Mouse (Mus musculus) embryonic fibroblast, embryonic 13.5 days (primary cell): ENCODE data around the gene Frat1. TPM values are rescaled to one million over a fixed set of nuclear protein-coding genes. Genes with fewer than 3 reads are reported as not detected.
"Not testable (repeated sequence)": the region's sequence is repeated elsewhere in the genome, so short reads cannot be mapped to it uniquely, and the experiment has no call there.

Experiments
- H3K27ac ChIP-seq: 2 replicates; pipeline ENCODE4 v1.5.1; 2012; ENCODE audit warnings: low read length, control low read depth, inconsistent platforms; ENCODE audit not compliant: insufficient read depth
- H3K4me1 ChIP-seq: 2 replicates; pipeline ENCODE4 v1.6.1; 2011; ENCODE audit warnings: low read length; ENCODE audit not compliant: control insufficient read depth, insufficient read depth
- H3K4me3 ChIP-seq: 2 replicates; pipeline ENCODE4 v1.5.1; 2011; ENCODE audit warnings: mild to moderate bottlenecking, control low read depth, low read length; ENCODE audit not compliant: insufficient read depth
- CTCF ChIP-seq: IDR thresholded peaks from 2 replicates; pipeline ENCODE4 v1.5.1; 2011; ENCODE audit warnings: mild to moderate bottlenecking, control low read depth, low read length, moderate library complexity, borderline replicate concordance; ENCODE audit not compliant: insufficient read depth
- POLR2A ChIP-seq: IDR thresholded peaks from 2 replicates; pipeline ENCODE4 v1.6.1; 2011; ENCODE audit warnings: low read depth, mild to moderate bottlenecking, control low read depth, low read length, moderate library complexity
- polyA plus RNA-seq: library from polyadenylated mRNA; stranded (reverse); fragments of >200 nt; gene quantifications from 2 replicates; pipeline ENCODE4 v1.2.4, GENCODE M21; 2011; ENCODE audit warnings: low read depth; ENCODE audit not compliant: missing spikeins, insufficient read length

The Frat1 gene
- polyA plus RNA-seq, 1 experiment = 0.26 TPM

DNA sequence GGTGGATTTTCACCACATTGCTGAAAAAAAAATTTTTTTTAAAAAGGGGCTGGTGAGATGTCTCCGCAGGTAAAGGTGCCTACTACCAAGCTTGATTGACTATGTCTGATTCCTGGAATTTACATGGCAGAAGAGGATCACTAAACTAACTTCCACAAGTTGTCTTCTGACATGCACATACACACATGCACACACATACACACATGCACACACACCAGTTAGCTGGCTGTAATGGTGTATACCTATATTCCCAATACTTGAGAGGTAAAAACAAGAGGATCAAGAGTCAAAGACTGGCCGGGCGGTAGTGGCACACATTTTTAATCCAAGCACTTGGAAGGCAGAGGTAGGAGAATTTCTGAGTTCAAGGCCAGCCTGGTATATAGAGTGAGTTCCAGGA, 9.9 kb downstream of the Frat1 start:
- no peaks in the 10 kb centered on the region for H3K4me1 ChIP-seq
- H3K27ac ChIP-seq = no peak overlapping the region
- no peak overlapping the region for H3K4me3 ChIP-seq
- TF ChIP-seq POLR2A (no peak), CTCF (no peak)

DNA sequence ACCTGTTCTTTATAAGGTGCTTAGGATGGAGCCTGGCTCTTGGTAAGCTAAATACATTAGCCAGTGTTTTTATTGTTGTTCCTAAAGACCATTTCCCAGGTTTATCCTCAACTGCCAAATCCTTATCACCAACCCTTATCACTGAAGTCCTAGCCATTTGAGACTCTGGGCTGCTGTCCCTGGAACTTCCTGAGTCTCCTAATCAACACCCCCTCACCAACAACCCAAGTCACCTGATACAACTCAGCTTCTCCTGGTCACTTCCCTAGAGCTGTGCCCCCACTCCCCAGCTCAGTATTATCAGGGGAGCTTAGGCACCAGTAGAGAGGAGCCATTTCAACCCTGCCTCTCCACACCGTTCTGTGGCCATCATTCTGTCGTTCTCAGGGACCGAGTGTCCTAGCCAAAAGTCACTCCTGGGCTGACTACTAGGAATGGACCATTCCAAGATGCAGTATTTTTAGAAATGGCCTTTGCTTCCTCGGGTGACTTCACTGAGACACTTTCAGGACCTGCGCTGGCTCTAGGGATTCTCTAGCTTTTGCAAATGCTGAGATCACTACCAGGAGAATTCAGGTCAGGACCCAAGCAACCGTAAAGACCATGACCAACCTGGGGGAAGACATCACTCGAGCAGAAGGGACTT, 11.5 kb downstream of the Frat1 start:
- Histone ChIP-seq H3K4me3 (no peak overlapping the region), H3K4me1 (no peaks in the 10 kb centered on the region), H3K27ac (no peak overlapping the region)
- TF ChIP-seq CTCF (no peak), POLR2A (no peak)

DNA sequence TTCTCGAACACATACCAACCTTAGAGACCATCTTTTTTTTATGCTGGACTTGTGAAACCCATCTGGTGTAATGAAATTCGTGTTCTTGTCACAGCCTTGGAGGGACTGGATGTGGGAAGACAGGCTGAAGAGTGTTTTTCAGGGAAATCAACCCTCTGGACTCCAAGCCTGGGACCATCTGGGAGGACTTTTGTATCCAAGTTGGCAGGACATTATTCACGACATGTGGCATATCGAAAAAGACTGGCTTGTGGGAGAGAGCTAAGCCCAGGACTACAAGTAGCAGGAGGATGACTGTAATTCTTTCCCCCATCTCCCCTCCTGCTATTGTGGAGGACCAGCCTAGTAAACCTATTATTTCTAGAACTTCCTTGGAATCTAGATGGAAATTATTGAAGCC, 12.4 kb downstream of the Frat1 start:
- no peak for TF ChIP-seq CTCF
- TF ChIP-seq POLR2A = no peak
- Histone ChIP-seq H3K27ac (no peak overlapping the region), H3K4me3 (no peak overlapping the region), H3K4me1 (no peaks in the 10 kb centered on the region)

DNA sequence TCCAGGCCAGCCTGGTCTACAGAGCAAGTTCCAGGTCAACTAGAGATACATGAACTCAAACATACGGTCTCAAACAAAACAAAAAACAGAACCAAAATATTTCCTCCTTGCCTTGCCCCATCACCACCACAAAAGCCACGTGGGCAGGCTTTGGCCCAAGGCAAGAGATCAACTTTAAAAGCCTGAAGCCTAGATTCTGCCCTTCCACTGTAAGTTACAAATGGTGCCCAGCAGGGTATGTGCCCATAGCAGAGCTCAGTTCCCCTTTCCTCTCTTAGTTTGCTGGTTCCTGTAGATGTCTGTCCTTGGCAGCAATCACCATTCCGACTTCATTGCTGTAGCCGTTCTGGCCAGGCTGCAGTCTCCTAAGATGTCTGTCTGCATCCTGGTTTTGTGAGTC, 12.9 kb downstream of the Frat1 start:
- Histone ChIP-seq H3K4me1 (no peaks in the 10 kb centered on the region), H3K27ac (no peak overlapping the region), H3K4me3 (no peak overlapping the region)
- TF ChIP-seq POLR2A (no peak), CTCF (no peak)

DNA sequence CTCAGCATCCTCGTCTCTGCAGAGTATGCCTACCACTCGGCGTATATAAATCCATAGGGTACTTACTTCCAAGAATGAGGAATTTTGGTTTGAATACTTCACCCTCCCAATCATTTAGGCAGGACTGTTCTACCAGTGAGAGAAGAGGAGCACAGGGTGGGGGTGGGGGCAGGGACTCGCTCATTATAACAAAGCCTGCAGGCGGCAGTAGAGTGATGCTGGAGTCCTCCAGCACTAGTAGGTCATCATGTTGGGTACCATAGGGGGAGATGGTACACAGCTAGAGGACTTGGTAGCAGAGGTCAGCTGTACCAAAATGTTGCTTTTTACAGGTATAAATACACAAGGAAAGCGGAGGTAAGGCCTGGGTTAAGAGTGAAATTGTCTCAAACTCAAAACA, 14.6 kb downstream of the Frat1 start:
- no peak overlapping the region for H3K27ac ChIP-seq
- H3K4me3 ChIP-seq = no peak overlapping the region
- TF ChIP-seq POLR2A = no peak
- TF ChIP-seq CTCF = no peak
- H3K4me1 ChIP-seq = no peaks in the 10 kb centered on the region

DNA sequence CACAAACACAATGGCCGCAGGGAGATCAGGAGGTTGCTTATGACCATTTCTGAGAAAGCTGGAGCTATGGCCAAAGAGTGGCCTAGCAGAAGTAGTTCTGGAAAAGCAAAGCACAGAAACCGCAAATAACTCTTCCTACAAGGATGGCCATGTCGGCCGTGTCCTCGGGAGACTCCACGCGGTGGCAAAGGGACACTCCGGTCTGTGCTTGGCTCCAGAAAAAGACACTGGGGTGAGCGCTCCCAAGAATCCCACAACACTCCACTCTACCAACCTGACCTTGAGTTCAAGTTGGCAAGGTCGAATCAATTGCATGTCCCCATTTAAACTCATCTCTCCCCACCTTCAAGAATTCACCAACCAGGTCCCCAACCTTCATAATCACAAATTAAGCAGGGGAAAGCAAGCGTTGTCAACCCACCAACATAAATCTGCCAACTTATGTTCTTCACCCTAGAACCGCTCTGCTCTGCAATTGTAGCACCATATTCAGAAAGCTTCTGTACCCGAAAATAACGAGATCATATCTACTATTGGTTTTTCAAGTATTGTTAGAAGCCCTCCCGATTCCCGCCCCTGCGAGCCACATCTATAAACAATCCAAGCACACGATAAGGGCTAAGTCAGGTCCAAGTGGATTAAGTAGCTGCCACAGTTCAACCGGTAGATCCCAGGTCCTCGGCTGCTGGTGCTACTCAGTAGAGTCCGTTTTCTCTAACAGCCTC, 16.8 kb downstream of the Frat1 start:
- Histone ChIP-seq H3K4me1 (peaks cover 6% of the 10 kb centered on the region), H3K4me3 (peak overlapping the region; percentile 74), H3K27ac (no peak overlapping the region)
- TF ChIP-seq CTCF (no peak), POLR2A (no peak)

DNA sequence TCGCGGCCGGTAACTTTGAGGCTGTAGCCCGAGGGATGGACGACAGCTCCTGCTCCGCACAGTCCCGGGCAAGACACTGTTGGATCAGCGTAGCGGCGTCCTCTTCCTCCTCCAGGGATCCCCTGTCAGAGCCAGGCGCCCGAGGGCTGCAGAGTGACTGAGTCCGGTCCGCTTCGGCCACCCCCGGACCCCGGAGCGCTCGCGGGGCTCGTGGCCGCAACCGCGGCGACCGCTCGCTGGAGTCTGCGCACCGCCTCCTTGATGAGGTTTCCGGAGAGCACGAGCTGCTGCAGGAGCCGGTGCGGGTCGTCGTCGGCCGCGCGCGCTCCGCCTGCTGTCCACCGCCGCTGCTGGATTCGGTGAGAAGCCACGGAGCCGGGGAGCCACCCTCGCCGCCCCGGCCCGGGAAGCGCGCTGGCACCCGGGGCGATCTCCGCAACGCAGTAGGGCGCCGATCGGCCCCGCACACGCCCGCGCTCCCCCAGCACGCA, 17.4 kb downstream of the Frat1 start:
- TF ChIP-seq POLR2A (no peak), CTCF (no peak)
- no peak overlapping the region for H3K27ac ChIP-seq
- peak overlapping the region; percentile 74 for H3K4me3 ChIP-seq
- peaks cover 6% of the 10 kb centered on the region for H3K4me1 ChIP-seq

DNA sequence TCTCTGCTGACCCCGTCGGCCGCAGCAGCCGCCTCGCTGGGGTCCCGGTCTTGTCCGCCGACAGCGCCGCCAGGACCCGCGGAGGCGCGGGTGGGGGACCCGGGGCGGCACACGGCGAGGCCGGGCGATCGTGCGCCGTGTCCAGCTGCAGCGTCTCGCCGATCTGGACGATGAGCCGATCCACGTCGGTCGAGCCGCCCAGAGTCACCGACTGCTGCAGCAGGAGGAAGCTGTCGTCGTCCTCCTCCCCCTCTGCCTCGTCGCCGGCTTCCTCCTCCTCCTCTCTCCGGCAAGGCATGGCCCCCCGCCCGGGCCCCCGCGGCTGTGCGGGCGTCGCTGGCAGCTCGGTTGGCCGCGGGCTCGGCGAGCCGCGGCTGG, 17.8 kb downstream of the Frat1 start:
- H3K27ac ChIP-seq, H3K4me1 ChIP-seq: not testable (repeated sequence)
- peak overlapping the region; percentile 74 for H3K4me3 ChIP-seq

DNA sequence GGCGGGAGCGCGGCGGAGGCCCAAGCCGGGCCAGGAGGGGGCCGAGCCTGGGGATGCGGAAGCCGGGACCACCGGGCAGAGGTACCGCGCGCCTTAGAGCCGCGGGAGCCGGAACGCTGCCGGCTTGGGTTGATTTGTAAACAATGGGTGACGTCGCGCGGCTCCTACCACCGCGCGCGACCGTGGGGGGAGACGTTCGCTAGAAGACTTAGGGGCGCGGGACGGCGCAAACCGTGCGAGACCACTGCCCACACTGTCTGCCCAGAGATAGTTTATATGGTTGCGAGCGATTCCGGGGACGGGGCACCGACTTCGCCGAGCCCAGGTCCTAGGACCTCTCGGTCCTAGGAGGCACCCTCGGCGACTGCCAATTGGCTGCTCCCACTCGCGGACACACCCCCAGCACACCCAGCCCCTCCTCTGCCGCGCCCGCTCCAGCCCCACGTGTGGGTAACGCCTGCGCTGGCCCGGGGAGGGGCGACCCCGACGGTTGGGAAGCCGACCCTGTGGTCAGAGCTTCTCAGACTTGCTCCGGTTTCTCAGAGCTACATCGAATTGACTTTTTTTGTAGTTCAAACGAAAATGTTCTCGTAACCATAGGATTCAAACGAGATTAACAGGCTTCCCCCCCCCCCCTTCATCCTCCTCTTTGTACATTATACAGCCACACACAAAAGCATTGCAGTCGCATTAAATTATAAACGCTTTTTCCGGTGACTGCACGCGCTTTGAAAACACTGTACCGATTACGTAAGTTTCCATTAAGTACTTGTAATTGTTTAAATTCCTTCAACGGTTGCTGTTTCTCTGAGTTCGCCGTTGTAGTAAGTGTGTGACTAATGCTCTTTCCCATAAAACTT, 18.5 kb downstream of the Frat1 start, which contains the start of gene Frat2:
Gene Frat2, minus strand, starts transcription at position 141 of the 860 bp plus-strand sequence.
- TF ChIP-seq POLR2A (0 out of 2 replicates have a peak, but pooled peaks have one; percentile 23), CTCF (no peak)
- Histone ChIP-seq H3K27ac (peak within 1 kb of the TSS; percentile 96), H3K4me1 (peaks cover 6% of the 10 kb centered on the region), H3K4me3 (peak within 1 kb of the TSS; percentile 74)

DNA sequence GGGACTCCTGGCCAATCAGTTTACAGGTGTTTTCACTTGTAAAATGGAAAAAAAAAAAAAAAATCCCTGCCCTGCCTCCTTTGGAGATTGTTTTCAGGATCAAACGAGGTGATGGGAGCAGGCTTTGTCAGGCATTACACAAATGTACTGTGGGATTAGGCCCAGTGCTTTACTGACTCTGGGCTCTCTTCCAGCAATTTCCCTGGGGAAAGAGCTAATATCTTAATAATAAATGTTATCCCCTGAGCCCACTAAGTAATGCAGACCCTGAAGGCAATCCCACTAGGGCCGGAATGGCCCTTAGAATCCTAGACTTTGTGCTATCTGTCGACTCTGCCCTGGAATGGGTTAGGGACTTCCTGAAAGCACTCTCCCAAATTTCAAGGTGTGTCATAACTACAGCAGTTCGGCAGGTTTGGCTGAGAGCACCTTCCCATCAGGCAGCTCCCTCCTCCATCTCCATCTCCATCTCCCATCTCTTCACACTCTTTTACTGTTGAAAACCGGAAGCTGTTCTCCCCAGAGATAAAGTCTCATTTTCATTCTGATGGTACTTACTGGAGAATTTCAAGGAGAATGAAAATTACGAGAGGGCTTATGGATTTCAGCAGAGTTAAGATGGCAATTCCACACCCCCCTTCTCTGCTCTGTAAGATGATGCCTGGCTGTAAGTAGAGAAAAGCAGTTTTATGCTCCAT, 20.4 kb downstream of the Frat1 start:
- H3K27ac ChIP-seq = no peak overlapping the region
- TF ChIP-seq POLR2A (no peak), CTCF (no peak)
- H3K4me1 ChIP-seq = peaks cover 6% of the 10 kb centered on the region
- H3K4me3 ChIP-seq = no peak overlapping the region
